Mouse (Mus musculus): ENCODE measurements at regions not wholly inside any gene's neighbourhood (a gene's known extent, or its start where the extent isn't known, plus 50 kb on each side); places are given as distances from the start of the nearest gene placed in this dataset.

DNA sequence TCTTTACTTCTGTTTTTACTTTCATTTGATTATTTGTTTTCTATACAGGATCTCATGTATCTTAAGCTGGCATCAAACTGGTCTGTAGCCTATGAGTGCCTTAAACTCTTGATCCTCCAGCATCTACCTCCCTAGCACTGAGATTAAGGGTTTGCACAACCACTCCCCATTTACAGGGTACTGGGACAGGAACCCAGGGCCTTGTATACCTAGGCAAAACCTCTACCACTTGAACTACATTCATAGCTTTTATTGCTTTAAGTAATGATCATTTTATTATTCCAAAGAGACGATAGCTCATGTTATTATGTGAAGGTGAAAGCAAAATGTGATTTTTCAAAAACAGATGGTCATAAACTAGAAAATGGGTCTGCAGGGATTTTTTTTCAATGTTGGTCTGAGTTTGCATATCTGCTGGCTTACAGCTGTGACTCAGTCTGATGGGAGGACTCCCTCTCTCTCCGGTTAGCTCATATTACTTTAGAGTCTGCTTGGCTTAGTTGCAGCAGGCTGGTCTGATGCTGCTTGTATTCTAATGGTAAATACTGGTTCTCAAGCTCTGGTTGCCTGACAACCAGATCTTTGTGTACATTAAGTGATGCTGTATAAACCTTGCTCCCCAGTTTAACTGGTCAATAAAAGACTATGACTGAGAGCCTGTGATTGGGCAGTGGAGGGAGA, 735.5 kb downstream of the Tmem132b start:
- H3K4me1 ChIP-seq (replicated peaks): no peaks in the 10 kb centered on the region
- H3K36me3 ChIP-seq: no peaks in the 10 kb centered on the region
- no peak overlapping the region for H3K9ac ChIP-seq
- no peak overlapping the region for H3K4me3 ChIP-seq
- no peaks in the 10 kb centered on the region for H3K27me3 ChIP-seq
- WGBS: 59% methylated on average over 2 of the region's 2 CpGs
- H3K9me3 ChIP-seq: no peaks in the 10 kb centered on the region
- no peak overlapping the region for H3K4me2 ChIP-seq
- H3K27ac ChIP-seq (replicated peaks): no peak overlapping the region
- ATAC-seq (ENCODE audit: low FRiP score, low read depth): no peak

DNA sequence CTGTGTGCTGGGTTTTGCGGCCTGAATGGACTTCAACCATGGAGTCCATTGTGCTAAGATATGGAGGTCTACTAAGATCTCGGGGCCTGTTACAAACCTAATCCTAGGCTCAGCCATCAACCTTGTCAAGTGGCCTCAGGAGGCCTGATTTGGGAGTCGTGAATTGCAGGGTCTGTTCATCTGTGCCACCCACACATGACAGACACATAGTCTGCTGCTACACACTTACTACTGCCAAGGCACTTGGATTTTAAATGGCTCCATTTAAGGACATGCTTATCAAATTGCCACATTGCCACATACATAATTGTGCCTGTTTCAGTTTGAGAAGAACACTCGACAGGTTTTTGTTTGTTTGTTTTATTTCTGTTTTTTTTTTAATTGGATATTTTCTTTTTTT, 737.0 kb downstream of the Tmem132b start:
- Histone ChIP-seq H3K27ac (replicated peaks) (no peak overlapping the region), H3K27me3 (no peaks in the 10 kb centered on the region), H3K36me3 (no peaks in the 10 kb centered on the region), H3K4me1 (replicated peaks) (no peaks in the 10 kb centered on the region), H3K9me3 (no peaks in the 10 kb centered on the region), H3K4me3 (no peak overlapping the region), H3K9ac (no peak overlapping the region), H3K4me2 (no peak overlapping the region)
- no peak for ATAC-seq (ENCODE audit: low FRiP score, low read depth)
- WGBS: 81% methylated on average over 4 of the region's 4 CpGs

DNA sequence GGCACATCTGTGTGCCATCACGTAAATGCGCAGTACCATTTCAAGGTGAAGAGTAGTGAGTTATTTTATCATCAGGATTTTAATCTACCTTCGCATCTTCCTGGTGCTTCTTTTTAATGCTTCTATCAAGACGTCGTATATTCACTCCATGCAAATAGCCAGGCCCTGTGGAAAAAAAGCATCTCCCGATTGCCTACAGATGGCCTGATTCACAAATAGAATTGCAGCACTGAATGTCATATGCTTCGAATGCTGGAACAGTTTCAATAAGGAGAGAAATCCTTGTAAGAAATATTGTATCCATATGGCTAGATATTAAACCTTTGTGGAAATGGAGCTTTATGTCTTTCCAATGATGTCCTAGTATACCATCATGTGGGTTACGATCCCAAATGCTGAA, 742.7 kb downstream of the Tmem132b start:
- no peaks in the 10 kb centered on the region for H3K27me3 ChIP-seq
- H3K9ac ChIP-seq: no peak overlapping the region
- no peak for ATAC-seq (ENCODE audit: low FRiP score, low read depth)
- no peak overlapping the region for H3K4me2 ChIP-seq
- no peaks in the 10 kb centered on the region for H3K36me3 ChIP-seq
- no peaks in the 10 kb centered on the region for H3K9me3 ChIP-seq
- 77% methylated on average over 8 of the region's 8 CpGs for WGBS
- no peak overlapping the region for H3K4me3 ChIP-seq
- 0 out of 2 replicates have a peak overlapping the region, but pooled peaks have one; percentile 8 for H3K27ac ChIP-seq (replicated peaks)
- H3K4me1 ChIP-seq (replicated peaks): no peaks in the 10 kb centered on the region

DNA sequence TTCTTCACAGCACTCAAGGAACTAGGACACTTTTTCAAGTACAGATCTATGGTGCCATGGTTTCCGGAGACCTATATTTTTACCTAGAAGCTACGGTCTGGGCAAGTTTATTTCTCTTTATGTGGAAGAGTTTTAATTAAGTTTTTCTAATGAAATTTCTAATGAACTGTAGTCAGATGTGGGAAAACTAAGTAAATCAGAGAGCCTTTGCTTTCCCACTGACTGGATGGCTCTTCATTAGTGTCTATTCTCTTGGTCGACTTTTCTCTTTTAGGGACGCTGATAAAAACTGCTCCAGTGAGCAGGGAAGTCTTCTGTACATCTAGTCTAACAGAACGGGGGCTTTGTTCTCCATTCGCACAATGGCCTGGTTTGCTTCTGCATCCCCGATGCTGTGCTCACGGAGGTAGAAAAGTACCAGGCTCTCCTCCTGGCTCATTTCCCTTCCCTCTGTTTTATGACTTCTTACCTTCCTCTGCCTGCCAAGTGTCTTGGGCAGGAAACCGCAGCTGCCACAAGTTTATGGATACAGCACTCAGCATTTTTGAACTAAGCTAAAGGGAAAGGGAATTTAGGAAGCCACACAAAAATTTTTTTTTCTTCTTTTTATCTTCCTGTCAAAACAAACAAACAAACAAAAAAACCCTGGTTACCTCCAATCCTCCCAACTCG, 749.6 kb downstream of the Tmem132b start:
- H3K36me3 ChIP-seq: no peaks in the 10 kb centered on the region
- H3K9ac ChIP-seq: no peak overlapping the region
- no peak overlapping the region for H3K27ac ChIP-seq (replicated peaks)
- H3K4me1 ChIP-seq (replicated peaks): peaks cover 11% of the 10 kb centered on the region
- no peak overlapping the region for H3K4me3 ChIP-seq
- no peaks in the 10 kb centered on the region for H3K9me3 ChIP-seq
- H3K27me3 ChIP-seq: 0 out of 2 replicates have a peak, but pooled peaks cover 5% of the 10 kb centered on the region
- ATAC-seq (ENCODE audit: low FRiP score, low read depth): no peak
- WGBS: 19% methylated on average over 10 of the region's 10 CpGs
- no peak overlapping the region for H3K4me2 ChIP-seq

GRCm38 (mm10) chr5:126281782-126282181, 750.2 kb downstream of the Tmem132b start:
- Histone ChIP-seq H3K4me2 (no peak overlapping the region), H3K9ac (no peak overlapping the region), H3K4me3 (no peak overlapping the region), H3K27me3 (0 out of 2 replicates have a peak, but pooled peaks cover 5% of the 10 kb centered on the region), H3K4me1 (replicated peaks) (peaks cover 11% of the 10 kb centered on the region), H3K36me3 (no peaks in the 10 kb centered on the region), H3K9me3 (no peaks in the 10 kb centered on the region), H3K27ac (replicated peaks) (no peak overlapping the region)
- 10% methylated on average over 7 of the region's 7 CpGs for WGBS
- no peak for ATAC-seq (ENCODE audit: low FRiP score, low read depth)

- no peak overlapping the region for H3K27ac ChIP-seq (replicated peaks)
Measured at GRCm38 (mm10) chr5:126324847-126325246, 793.3 kb downstream of the Tmem132b start.

GRCm38 (mm10) chr5:126328276-126328675, 796.7 kb downstream of the Tmem132b start:
- no peaks in the 10 kb centered on the region for H3K36me3 ChIP-seq
- H3K4me3 ChIP-seq: no peak overlapping the region
- no peak overlapping the region for H3K9ac ChIP-seq
- H3K27ac ChIP-seq (replicated peaks): no peak overlapping the region
- no peaks in the 10 kb centered on the region for H3K4me1 ChIP-seq (replicated peaks)
- H3K9me3 ChIP-seq: no peaks in the 10 kb centered on the region
- WGBS: 52% methylated on average over 3 of the region's 3 CpGs
- no peaks in the 10 kb centered on the region for H3K27me3 ChIP-seq
- no peak overlapping the region for H3K4me2 ChIP-seq
- no peak for ATAC-seq (ENCODE audit: low FRiP score, low read depth)

More at GRCm38 (mm10) chr5:126324847-126325246, 793.3 kb downstream of the Tmem132b start:
- no peaks in the 10 kb centered on the region for H3K9me3 ChIP-seq
- ATAC-seq (ENCODE audit: low FRiP score, low read depth): no peak
- 71% methylated on average over 6 of the region's 6 CpGs for WGBS
- H3K36me3 ChIP-seq: no peaks in the 10 kb centered on the region
- no peaks in the 10 kb centered on the region for H3K27me3 ChIP-seq
- H3K4me3 ChIP-seq: no peak overlapping the region
- no peaks in the 10 kb centered on the region for H3K4me1 ChIP-seq (replicated peaks)
- H3K4me2 ChIP-seq: no peak overlapping the region
- no peak overlapping the region for H3K9ac ChIP-seq

DNA sequence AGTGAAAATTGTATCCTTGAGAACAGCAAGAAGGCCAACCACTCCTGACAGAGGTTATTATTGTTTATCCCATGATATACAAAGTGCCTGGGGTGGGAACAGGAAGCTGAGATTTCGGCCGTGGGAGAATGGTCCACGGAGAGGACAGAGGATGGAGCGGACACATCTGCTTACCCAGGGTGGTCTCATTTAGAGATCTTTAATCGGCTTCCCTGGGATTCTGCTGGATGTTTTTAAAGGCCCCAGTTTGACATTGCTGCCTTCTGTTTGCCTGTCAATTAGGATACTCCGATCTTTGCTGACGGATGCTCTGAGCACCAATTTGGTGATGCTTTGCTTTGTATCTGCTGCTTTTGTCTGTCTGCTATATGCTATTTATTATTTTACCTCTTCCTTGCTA, 803.5 kb downstream of the Tmem132b start:
- Histone ChIP-seq H3K4me1 (replicated peaks) (peaks cover 11% of the 10 kb centered on the region), H3K9ac (no peak overlapping the region), H3K4me2 (no peak overlapping the region), H3K9me3 (no peaks in the 10 kb centered on the region), H3K36me3 (no peaks in the 10 kb centered on the region), H3K27ac (replicated peaks) (no peak overlapping the region), H3K27me3 (no peaks in the 10 kb centered on the region), H3K4me3 (no peak overlapping the region)
- 31% methylated on average over 7 of the region's 7 CpGs for WGBS
- ATAC-seq (ENCODE audit: low FRiP score, low read depth): no peak

- no peaks in the 10 kb centered on the region for H3K36me3 ChIP-seq
- WGBS: 37% methylated on average over 6 of the region's 6 CpGs
- ATAC-seq (ENCODE audit: low FRiP score, low read depth): no peak
- peaks cover 11% of the 10 kb centered on the region for H3K4me1 ChIP-seq (replicated peaks)
- H3K9ac ChIP-seq: no peak overlapping the region
- no peak overlapping the region for H3K4me2 ChIP-seq
- H3K9me3 ChIP-seq: no peaks in the 10 kb centered on the region
- H3K27ac ChIP-seq (replicated peaks): no peak overlapping the region; the same call in 1 of the 2 replicates
- no peak overlapping the region for H3K4me3 ChIP-seq
- H3K27me3 ChIP-seq: no peaks in the 10 kb centered on the region
Measured at GRCm38 (mm10) chr5:126335553-126336520, 804.3 kb downstream of the Tmem132b start.

DNA sequence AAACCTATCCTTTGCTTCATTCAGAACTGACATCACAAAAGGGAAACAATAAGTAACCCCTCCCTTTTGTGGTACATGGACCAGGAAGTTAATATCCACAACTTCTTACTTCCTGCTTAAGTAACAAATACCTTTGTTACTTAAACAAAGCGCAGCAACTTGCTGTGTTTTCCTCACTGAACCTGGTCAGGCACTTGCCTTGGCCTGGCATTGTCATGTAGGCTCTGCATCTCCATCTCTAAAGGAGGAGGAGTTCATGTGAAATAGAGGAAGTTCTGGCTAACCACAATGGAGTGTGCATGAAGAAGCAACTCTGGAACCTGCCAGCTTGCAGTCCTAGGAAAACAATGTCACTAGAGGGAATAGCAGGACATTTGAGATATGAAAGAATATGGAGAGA, 806.3 kb downstream of the Tmem132b start:
- H3K4me3 ChIP-seq: no peak overlapping the region
- no peak overlapping the region for H3K27ac ChIP-seq (replicated peaks)
- WGBS: 77% methylated on average over 1 of the region's 1 CpGs
- H3K4me2 ChIP-seq: no peak overlapping the region
- ATAC-seq (ENCODE audit: low FRiP score, low read depth): no peak
- H3K9me3 ChIP-seq: no peaks in the 10 kb centered on the region
- H3K4me1 ChIP-seq (replicated peaks): peaks cover 11% of the 10 kb centered on the region
- H3K27me3 ChIP-seq: no peaks in the 10 kb centered on the region; the same call in 1 of the 2 replicates
- no peaks in the 10 kb centered on the region for H3K36me3 ChIP-seq
- no peak overlapping the region for H3K9ac ChIP-seq

- H3K27me3 ChIP-seq: no peaks in the 10 kb centered on the region; the same call in 1 of the 2 replicates
- H3K36me3 ChIP-seq: no peaks in the 10 kb centered on the region
Measured at GRCm38 (mm10) chr5:126343570-126343969, 812.0 kb downstream of the Tmem132b start.

GRCm38 (mm10) chr5:126350936-126351335, 819.4 kb downstream of the Tmem132b start:
- no peak overlapping the region for H3K27ac ChIP-seq (replicated peaks)
- H3K9me3 ChIP-seq: 0 out of 2 replicates have a peak, but pooled peaks cover 3% of the 10 kb centered on the region
- H3K4me1 ChIP-seq (replicated peaks): no peaks in the 10 kb centered on the region
- no peak overlapping the region for H3K4me3 ChIP-seq
- H3K36me3 ChIP-seq: no peaks in the 10 kb centered on the region
- no peaks in the 10 kb centered on the region for H3K27me3 ChIP-seq
- no peak overlapping the region for H3K9ac ChIP-seq
- H3K4me2 ChIP-seq: no peak overlapping the region
- 99% methylated on average over 2 of the region's 2 CpGs for WGBS
- ATAC-seq (ENCODE audit: low FRiP score, low read depth): no peak

More at GRCm38 (mm10) chr5:126343570-126343969, 812.0 kb downstream of the Tmem132b start:
- no peak for ATAC-seq (ENCODE audit: low FRiP score, low read depth)
- H3K4me2 ChIP-seq: no peak overlapping the region
- no peaks in the 10 kb centered on the region for H3K4me1 ChIP-seq (replicated peaks)
- H3K9me3 ChIP-seq: no peaks in the 10 kb centered on the region
- no peak overlapping the region for H3K27ac ChIP-seq (replicated peaks)
- WGBS: 56% methylated on average over 9 of the region's 9 CpGs
- H3K4me3 ChIP-seq: no peak overlapping the region
- H3K9ac ChIP-seq: no peak overlapping the region

Measured in hindbrain, embryonic 15.5 days (tissue).